Mouse (Mus musculus): ENCODE data around the gene D1Pas1. TPM values are rescaled to one million over a fixed set of nuclear protein-coding genes. Genes with fewer than 3 reads are reported as not detected.

The D1Pas1 gene
- polyA plus RNA-seq (2014; fragmentation: Nextera tagmentation; extraction: Ambion mirVana), result 0.12 TPM in 1 of 2 replicates, not detected in the other

GRCm38 (mm10) chr1:186967201-186967812 is at the start of gene D1Pas1:
Gene D1Pas1, plus strand, starts transcription at chr1:186967416.
- Histone ChIP-seq H3K27me3 (ENCODE audit: control insufficient read depth, insufficient read depth, low read length) (no peaks in the 10 kb centered on the region), H3K4me3 (replicated peaks; ENCODE audit: low read depth, low read length) (no peak within 1 kb of the TSS), H3K4me1 (ENCODE audit: control insufficient read depth, insufficient read depth, low read length) (no peaks in the 10 kb centered on the region), H3K4me2 (ENCODE audit: low read length) (no peak within 1 kb of the TSS), H3K27ac (replicated peaks; ENCODE audit: low read depth, low read length) (no peak within 1 kb of the TSS), H3K9ac (replicated peaks; ENCODE audit: low read length) (no peak within 1 kb of the TSS), H3K36me3 (ENCODE audit: control insufficient read depth, insufficient read depth, low read length) (no peaks in the 10 kb centered on the region), H3K9me3 (ENCODE audit: control insufficient read depth, low read length) (peaks cover 26% of the 10 kb centered on the region)
- DNase-seq (no peak), ATAC-seq (ENCODE audit: low FRiP score, low TSS enrichment) (no peak)
- 87% methylated on average over 53 of the region's 53 CpGs for WGBS

GRCm38 (mm10) chr1:186922489-186923370 is 44.5 kb upstream of the D1Pas1 start:
- DNase-seq (peak; percentile 38), ATAC-seq (ENCODE audit: low FRiP score, low TSS enrichment) (no peak)
- Histone ChIP-seq H3K9me3 (ENCODE audit: control insufficient read depth, low read length) (no peaks in the 10 kb centered on the region), H3K27ac (replicated peaks; ENCODE audit: low read depth, low read length) (no peak overlapping the region), H3K4me2 (ENCODE audit: low read length) (no peak overlapping the region), H3K4me1 (ENCODE audit: control insufficient read depth, insufficient read depth, low read length) (peaks cover 8% of the 10 kb centered on the region), H3K36me3 (ENCODE audit: control insufficient read depth, insufficient read depth, low read length) (no peaks in the 10 kb centered on the region), H3K9ac (replicated peaks; ENCODE audit: low read length) (no peak overlapping the region), H3K4me3 (replicated peaks; ENCODE audit: low read depth, low read length) (no peak overlapping the region), H3K27me3 (ENCODE audit: control insufficient read depth, insufficient read depth, low read length) (peaks cover 29% of the 10 kb centered on the region)
- WGBS, result 6% methylated on average over 17 of the region's 17 CpGs

DNA sequence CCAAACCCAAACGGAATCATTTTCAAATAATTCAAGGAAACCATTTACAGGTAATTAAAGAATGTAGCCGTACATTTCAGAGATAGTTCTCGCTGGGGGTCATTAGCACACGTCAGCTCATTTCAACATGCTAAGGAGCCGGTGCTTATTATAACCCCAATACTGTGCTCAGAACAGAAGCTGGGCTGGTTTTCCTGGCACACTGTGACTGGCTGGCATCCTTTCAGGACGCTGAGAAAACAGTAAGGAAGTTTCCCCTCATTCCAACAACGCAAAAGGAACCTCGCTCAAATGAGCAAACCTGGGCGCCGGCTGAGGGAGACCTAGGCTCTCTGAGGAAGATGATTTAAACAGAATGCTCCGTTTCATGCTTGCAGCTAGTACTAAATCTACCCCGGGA is 43.2 kb upstream of the D1Pas1 start:
- no peak overlapping the region for H3K27ac ChIP-seq (replicated peaks; ENCODE audit: low read depth, low read length)
- WGBS, result 56% methylated on average over 12 of the region's 12 CpGs
- peaks cover 8% of the 10 kb centered on the region for H3K4me1 ChIP-seq (ENCODE audit: control insufficient read depth, insufficient read depth, low read length)
- no peaks in the 10 kb centered on the region for H3K9me3 ChIP-seq (ENCODE audit: control insufficient read depth, low read length)
- peak; percentile 39 for DNase-seq
- no peak overlapping the region for H3K4me3 ChIP-seq (replicated peaks; ENCODE audit: low read depth, low read length)
- H3K4me2 ChIP-seq (ENCODE audit: low read length), result no peak overlapping the region
- ATAC-seq (ENCODE audit: low FRiP score, low TSS enrichment), result no peak
- H3K9ac ChIP-seq (replicated peaks; ENCODE audit: low read length), result no peak overlapping the region
- H3K27me3 ChIP-seq (ENCODE audit: control insufficient read depth, insufficient read depth, low read length), result peaks cover 29% of the 10 kb centered on the region
- H3K36me3 ChIP-seq (ENCODE audit: control insufficient read depth, insufficient read depth, low read length), result no peaks in the 10 kb centered on the region

DNA sequence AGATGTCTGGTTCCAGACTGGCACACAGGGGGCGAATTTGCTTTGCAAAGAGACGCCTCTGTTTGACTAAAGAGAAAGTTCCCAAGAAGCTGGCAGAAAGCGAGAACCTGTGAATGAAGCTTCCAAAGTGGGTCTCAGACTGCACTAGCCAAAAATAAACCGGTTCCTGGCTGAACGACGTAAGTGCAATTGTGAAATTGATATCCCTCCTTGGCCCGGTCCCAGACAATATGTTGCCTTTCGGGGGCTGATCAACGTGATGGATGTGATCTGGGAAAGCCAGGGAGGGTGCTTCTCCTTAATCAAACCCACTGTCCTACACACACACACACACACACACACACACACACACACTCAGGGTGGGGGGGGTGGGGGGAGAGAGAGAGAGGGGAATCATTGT is 41.8 kb upstream of the D1Pas1 start:
- WGBS, result 45% methylated on average over 9 of the region's 9 CpGs
- peaks cover 26% of the 10 kb centered on the region for H3K27me3 ChIP-seq (ENCODE audit: control insufficient read depth, insufficient read depth, low read length)
- DNase-seq (no peak), ATAC-seq (ENCODE audit: low FRiP score, low TSS enrichment) (no peak)
- H3K4me3 ChIP-seq (replicated peaks; ENCODE audit: low read depth, low read length), result no peak overlapping the region
- no peak overlapping the region for H3K9ac ChIP-seq (replicated peaks; ENCODE audit: low read length)
- H3K27ac ChIP-seq (replicated peaks; ENCODE audit: low read depth, low read length), result no peak overlapping the region
- H3K9me3 ChIP-seq (ENCODE audit: control insufficient read depth, low read length), result no peaks in the 10 kb centered on the region
- H3K4me1 ChIP-seq (ENCODE audit: control insufficient read depth, insufficient read depth, low read length), result peaks cover 8% of the 10 kb centered on the region
- H3K4me2 ChIP-seq (ENCODE audit: low read length), result no peak overlapping the region
- H3K36me3 ChIP-seq (ENCODE audit: control insufficient read depth, insufficient read depth, low read length), result no peaks in the 10 kb centered on the region

DNA sequence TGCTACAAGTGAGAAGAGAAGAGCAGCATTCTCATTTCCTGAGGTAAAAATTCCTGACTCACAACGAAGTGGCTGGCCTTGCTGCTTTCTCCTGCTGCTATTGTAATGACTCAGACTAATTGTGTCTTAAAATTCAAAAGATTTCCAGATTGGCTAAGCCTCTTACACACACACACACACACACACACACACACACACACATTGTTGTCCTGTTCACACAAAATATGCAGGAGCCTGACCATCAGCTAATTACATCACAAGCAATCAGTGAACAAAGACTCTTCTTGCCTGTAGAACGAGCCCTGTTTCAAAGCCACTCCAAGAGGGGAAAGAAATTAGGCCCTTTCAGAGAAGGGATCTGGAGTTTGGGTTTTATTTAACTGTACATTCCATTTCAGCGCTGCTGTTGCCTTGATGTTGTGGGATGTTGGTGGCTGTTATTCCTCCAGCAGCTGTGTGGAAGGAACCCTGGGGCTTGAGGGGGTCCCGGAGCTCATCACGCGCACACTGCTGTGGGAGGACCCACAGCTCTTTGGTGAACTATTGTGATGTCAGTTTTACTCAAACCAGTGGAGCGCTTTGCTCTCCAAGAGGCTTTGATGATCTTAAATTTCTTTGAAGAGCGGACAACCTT is 40.8 kb upstream of the D1Pas1 start:
- no peaks in the 10 kb centered on the region for H3K36me3 ChIP-seq (ENCODE audit: control insufficient read depth, insufficient read depth, low read length)
- no peak for ATAC-seq (ENCODE audit: low FRiP score, low TSS enrichment)
- WGBS, result 12% methylated on average over 8 of the region's 8 CpGs
- no peaks in the 10 kb centered on the region for H3K9me3 ChIP-seq (ENCODE audit: control insufficient read depth, low read length)
- peak; percentile 30 for DNase-seq
- no peak overlapping the region for H3K4me3 ChIP-seq (replicated peaks; ENCODE audit: low read depth, low read length)
- H3K9ac ChIP-seq (replicated peaks; ENCODE audit: low read length), result no peak overlapping the region
- peaks cover 8% of the 10 kb centered on the region for H3K4me1 ChIP-seq (ENCODE audit: control insufficient read depth, insufficient read depth, low read length)
- H3K27ac ChIP-seq (replicated peaks; ENCODE audit: low read depth, low read length), result no peak overlapping the region
- H3K4me2 ChIP-seq (ENCODE audit: low read length), result no peak overlapping the region
- H3K27me3 ChIP-seq (ENCODE audit: control insufficient read depth, insufficient read depth, low read length), result peaks cover 20% of the 10 kb centered on the region; the same call in 1 of the 2 replicates

DNA sequence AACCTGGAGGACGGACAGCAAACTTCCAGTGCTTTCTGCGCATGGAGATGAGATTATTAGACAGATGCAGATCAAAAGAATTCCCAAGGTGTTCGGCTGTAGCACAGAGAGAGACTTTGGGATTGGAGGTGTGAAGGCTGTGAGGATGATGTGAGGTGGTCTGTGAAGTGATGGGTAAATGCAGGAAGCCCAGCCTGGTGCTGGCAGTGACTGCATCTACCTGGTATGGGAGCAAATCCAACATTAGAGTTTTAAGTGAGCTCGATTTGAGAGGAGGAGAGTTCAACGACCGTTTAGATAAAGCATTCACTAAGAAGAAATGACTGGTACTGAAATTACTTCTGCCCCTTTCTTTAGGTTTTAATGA is 40.3 kb upstream of the D1Pas1 start:
- no peaks in the 10 kb centered on the region for H3K36me3 ChIP-seq (ENCODE audit: control insufficient read depth, insufficient read depth, low read length)
- H3K9ac ChIP-seq (replicated peaks; ENCODE audit: low read length), result no peak overlapping the region
- no peak overlapping the region for H3K27ac ChIP-seq (replicated peaks; ENCODE audit: low read depth, low read length)
- no peaks in the 10 kb centered on the region for H3K9me3 ChIP-seq (ENCODE audit: control insufficient read depth, low read length)
- DNase-seq (no peak), ATAC-seq (ENCODE audit: low FRiP score, low TSS enrichment) (no peak)
- H3K4me3 ChIP-seq (replicated peaks; ENCODE audit: low read depth, low read length), result no peak overlapping the region
- 44% methylated on average over 6 of the region's 6 CpGs for WGBS
- peaks cover 8% of the 10 kb centered on the region for H3K4me1 ChIP-seq (ENCODE audit: control insufficient read depth, insufficient read depth, low read length)
- H3K27me3 ChIP-seq (ENCODE audit: control insufficient read depth, insufficient read depth, low read length), result peaks cover 20% of the 10 kb centered on the region; the same call in 1 of the 2 replicates
- H3K4me2 ChIP-seq (ENCODE audit: low read length), result no peak overlapping the region

- Histone ChIP-seq H3K36me3 (ENCODE audit: control insufficient read depth, insufficient read depth, low read length) (no peaks in the 10 kb centered on the region), H3K27ac (replicated peaks; ENCODE audit: low read depth, low read length) (no peak overlapping the region), H3K4me1 (ENCODE audit: control insufficient read depth, insufficient read depth, low read length) (peaks cover 6% of the 10 kb centered on the region), H3K4me3 (replicated peaks; ENCODE audit: low read depth, low read length) (no peak overlapping the region), H3K4me2 (ENCODE audit: low read length) (no peak overlapping the region), H3K27me3 (ENCODE audit: control insufficient read depth, insufficient read depth, low read length) (peaks cover 20% of the 10 kb centered on the region; the same call in 1 of the 2 replicates), H3K9ac (replicated peaks; ENCODE audit: low read length) (no peak overlapping the region), H3K9me3 (ENCODE audit: control insufficient read depth, low read length) (no peaks in the 10 kb centered on the region)
- WGBS, result 73% methylated on average over 4 of the region's 4 CpGs
- ATAC-seq (ENCODE audit: low FRiP score, low TSS enrichment) (no peak), DNase-seq (no peak)
Observed at GRCm38 (mm10) chr1:186927494-186927893, 39.7 kb upstream of the D1Pas1 start.

DNA sequence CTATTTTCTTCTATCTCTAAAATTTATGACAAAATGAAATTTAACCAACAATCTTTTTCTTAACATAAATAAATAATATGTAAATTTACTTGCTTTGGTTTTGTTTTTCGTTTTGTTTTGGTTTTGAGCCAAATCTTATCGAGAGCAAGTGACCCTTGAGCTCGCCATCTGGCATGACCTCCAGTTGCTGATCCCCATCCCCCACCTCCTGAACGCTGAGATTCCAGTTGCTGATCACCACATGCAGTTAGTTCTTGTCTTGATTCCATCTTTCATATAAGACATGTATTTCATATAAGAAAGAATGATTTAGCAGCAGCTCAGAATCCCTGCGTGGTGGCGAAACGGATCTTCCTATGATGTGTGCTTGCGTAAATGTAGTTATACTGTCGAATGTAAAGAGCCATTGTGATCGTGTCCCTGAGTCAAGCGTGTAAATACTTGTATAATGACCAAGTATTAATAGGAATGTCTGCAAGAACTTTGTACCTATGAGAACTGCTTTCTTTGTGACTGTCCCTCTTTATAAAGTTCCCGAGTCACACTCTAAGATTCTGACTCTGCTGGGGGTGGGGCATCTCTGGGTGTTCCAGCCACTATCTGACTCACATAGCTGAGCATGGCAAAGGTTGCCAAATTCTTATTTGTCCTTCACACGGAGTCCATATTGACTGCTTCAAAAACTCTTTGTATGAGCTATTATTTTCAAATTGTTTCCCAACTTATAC is 36.9 kb upstream of the D1Pas1 start:
- H3K36me3 ChIP-seq (ENCODE audit: control insufficient read depth, insufficient read depth, low read length), result no peaks in the 10 kb centered on the region
- H3K4me2 ChIP-seq (ENCODE audit: low read length), result no peak overlapping the region
- no peak overlapping the region for H3K9ac ChIP-seq (replicated peaks; ENCODE audit: low read length)
- WGBS, result 83% methylated on average over 13 of the region's 13 CpGs
- ATAC-seq (ENCODE audit: low FRiP score, low TSS enrichment), result no peak
- H3K27ac ChIP-seq (replicated peaks; ENCODE audit: low read depth, low read length), result no peak overlapping the region
- no peaks in the 10 kb centered on the region for H3K9me3 ChIP-seq (ENCODE audit: control insufficient read depth, low read length)
- DNase-seq, result no peak
- H3K4me1 ChIP-seq (ENCODE audit: control insufficient read depth, insufficient read depth, low read length), result no peaks in the 10 kb centered on the region
- H3K27me3 ChIP-seq (ENCODE audit: control insufficient read depth, insufficient read depth, low read length), result peaks cover 7% of the 10 kb centered on the region; the same call in 1 of the 2 replicates
- no peak overlapping the region for H3K4me3 ChIP-seq (replicated peaks; ENCODE audit: low read depth, low read length)

Measured in midbrain, embryonic 14.5 days (tissue).